Mouse (Mus musculus) erythroblast, embryonic 14.5 days (primary cell): ENCODE measurements around the gene Olfr1202. TPM values are rescaled to one million over a fixed set of nuclear protein-coding genes. Genes with fewer than 3 reads are reported as not detected.

Experiments used
- H3K27me3 ChIP-seq: 2 replicates; pipeline ENCODE4 v1.6.1; 2012; ENCODE audit warnings: inconsistent platforms; ENCODE audit not compliant: control insufficient read depth
- H3K36me3 ChIP-seq: 2 replicates; pipeline ENCODE4 v1.6.1; 2012; ENCODE audit warnings: mild to moderate bottlenecking, inconsistent platforms; ENCODE audit not compliant: control insufficient read depth
- H3K4me1 ChIP-seq: 2 replicates; pipeline ENCODE4 v1.6.1; 2012; ENCODE audit warnings: inconsistent platforms; ENCODE audit not compliant: control insufficient read depth
- H3K4me3 ChIP-seq: replicated peaks from 2 replicates; pipeline ENCODE3; 2012; ENCODE audit warnings: moderate library complexity, mild to moderate bottlenecking, inconsistent platforms
- H3K9me3 ChIP-seq: 2 replicates; pipeline ENCODE4 v1.6.1; 2012; ENCODE audit warnings: low read length, inconsistent platforms, mixed read lengths; ENCODE audit not compliant: control insufficient read depth
- GATA1 ChIP-seq: IDR thresholded peaks from 2 replicates; pipeline ENCODE4 v1.6.1; 2012; ENCODE audit warnings: low read length, inconsistent platforms, mixed read lengths
- TAL1 ChIP-seq: IDR thresholded peaks from 3 replicates; pipeline ENCODE4 v1.6.1; 2012; ENCODE audit warnings: low read length, inconsistent platforms, mixed read lengths
- polyA plus RNA-seq: library from polyadenylated mRNA; stranded (reverse); fragments of >175 nt; gene quantifications from 2 replicates; pipeline ENCODE4 v1.2.3, GENCODE M21; 2012

Olfr1202 gene
- not detected in 2 replicates for polyA plus RNA-seq

- no peaks in the 10 kb centered on the region for H3K9me3 ChIP-seq
- TF ChIP-seq GATA1 (no peak), TAL1 (no peak)
- H3K4me1 ChIP-seq: no peaks in the 10 kb centered on the region
- no peaks in the 10 kb centered on the region for H3K27me3 ChIP-seq
- no peaks in the 10 kb centered on the region for H3K36me3 ChIP-seq
- H3K4me3 ChIP-seq: no peak within 1 kb of the TSS
Observed at GRCm38 (mm10) chr2:88814196-88814595, at the start of gene Olfr1202. Gene Olfr1202 (plus strand): TSS chr2:88814496.

GRCm38 (mm10) chr2:88770388-88770787, 43.9 kb upstream of the Olfr1202 start, which contains the start of gene Olfr1200:
Gene Olfr1200 (minus strand): TSS chr2:88770488.
- Histone ChIP-seq H3K4me1 (no peaks in the 10 kb centered on the region), H3K4me3 (no peak within 1 kb of the TSS), H3K27me3 (no peaks in the 10 kb centered on the region), H3K36me3 (no peaks in the 10 kb centered on the region), H3K9me3 (no peaks in the 10 kb centered on the region; the same call in 1 of the 2 replicates)
- no peak for TF ChIP-seq TAL1
- no peak for TF ChIP-seq GATA1

- Histone ChIP-seq H3K36me3 (no peaks in the 10 kb centered on the region), H3K9me3 (no peaks in the 10 kb centered on the region; the same call in 1 of the 2 replicates), H3K27me3 (no peaks in the 10 kb centered on the region), H3K4me1 (no peaks in the 10 kb centered on the region), H3K4me3 (no peak within 1 kb of the TSS)
- TF ChIP-seq TAL1 (no peak), GATA1 (no peak)
Observed at GRCm38 (mm10) chr2:88792736-88793135, 21.6 kb upstream of the Olfr1202 start, which contains the start of gene Olfr1201. Gene Olfr1201 (plus strand): TSS chr2:88793036.

- Histone ChIP-seq H3K36me3 (no peaks in the 10 kb centered on the region), H3K4me3 (no peak within 1 kb of the TSS), H3K9me3 (no peaks in the 10 kb centered on the region), H3K27me3 (no peaks in the 10 kb centered on the region), H3K4me1 (no peaks in the 10 kb centered on the region)
- TF ChIP-seq GATA1 (no peak), TAL1 (no peak)
Observed at GRCm38 (mm10) chr2:88829437-88829836, 15.1 kb downstream of the Olfr1202 start, which contains the start of gene Olfr1205. Gene Olfr1205 (plus strand): TSS chr2:88829737.

- Histone ChIP-seq H3K4me3 (no peak overlapping the region), H3K27me3 (no peaks in the 10 kb centered on the region), H3K36me3 (no peaks in the 10 kb centered on the region), H3K4me1 (no peaks in the 10 kb centered on the region), H3K9me3 (no peaks in the 10 kb centered on the region)
- TF ChIP-seq TAL1 (no peak), GATA1 (no peak)
Observed at GRCm38 (mm10) chr2:88838477-88838876, 24.2 kb downstream of the Olfr1202 start.

- H3K4me1 ChIP-seq: no peaks in the 10 kb centered on the region
- H3K27me3 ChIP-seq: no peaks in the 10 kb centered on the region
- H3K9me3 ChIP-seq: no peaks in the 10 kb centered on the region; the same call in 1 of the 2 replicates
- H3K36me3 ChIP-seq: no peaks in the 10 kb centered on the region
- TF ChIP-seq GATA1: no peak
- no peak for TF ChIP-seq TAL1
- no peak within 1 kb of the TSS for H3K4me3 ChIP-seq
Observed at GRCm38 (mm10) chr2:88848992-88849391, 34.7 kb downstream of the Olfr1202 start, which contains the start of gene Olfr1204. Gene Olfr1204 (plus strand): TSS chr2:88849292.

- Histone ChIP-seq H3K4me1 (no peaks in the 10 kb centered on the region), H3K9me3 (no peaks in the 10 kb centered on the region), H3K4me3 (no peak within 1 kb of the TSS), H3K36me3 (no peaks in the 10 kb centered on the region), H3K27me3 (no peaks in the 10 kb centered on the region)
- no peak for TF ChIP-seq GATA1
- TF ChIP-seq TAL1: no peak
Observed at GRCm38 (mm10) chr2:88862931-88863330, 48.6 kb downstream of the Olfr1202 start, which contains the start of gene Olfr1206. Gene Olfr1206 (plus strand): TSS chr2:88863231.

Other genes starting within 250 kb of the Olfr1202 start
- not detected in 2 replicates for gene Olfr1189, start 228.0 kb upstream of the Olfr1202 start, polyA plus RNA-seq
- gene Olfr1191-ps1, start 174.0 kb upstream of the Olfr1202 start, polyA plus RNA-seq: 0.01 TPM in 1 of 2 replicates, not detected in the other
- gene Olfr1192-ps1, start 166.0 kb upstream of the Olfr1202 start, polyA plus RNA-seq: not detected in 2 replicates
- not detected in 2 replicates for gene Olfr1193, start 138.9 kb upstream of the Olfr1202 start, polyA plus RNA-seq
- gene Olfr1195, start 125.3 kb upstream of the Olfr1202 start, polyA plus RNA-seq: not detected in 2 replicates
- gene Olfr1196, start 109.9 kb upstream of the Olfr1202 start, polyA plus RNA-seq: not detected in 2 replicates
- not detected in 2 replicates for gene Olfr1197, start 82.1 kb upstream of the Olfr1202 start, polyA plus RNA-seq
- gene Olfr1198, start 63.1 kb upstream of the Olfr1202 start, polyA plus RNA-seq: not detected in 2 replicates
- not detected in 2 replicates for gene Olfr1199, start 54.0 kb upstream of the Olfr1202 start, polyA plus RNA-seq
- not detected in 2 replicates for gene Olfr1200, start 44.0 kb upstream of the Olfr1202 start, polyA plus RNA-seq
- gene Olfr1201, start 21.5 kb upstream of the Olfr1202 start, polyA plus RNA-seq: not detected in 2 replicates
- not detected in 2 replicates for gene Olfr1205, start 15.2 kb downstream of the Olfr1202 start, polyA plus RNA-seq
- gene Olfr1204, start 34.8 kb downstream of the Olfr1202 start, polyA plus RNA-seq: not detected in 2 replicates
- not detected in 2 replicates for gene Olfr1206, start 48.7 kb downstream of the Olfr1202 start, polyA plus RNA-seq
- gene Olfr1208, start 87.8 kb downstream of the Olfr1202 start, polyA plus RNA-seq: not detected in 2 replicates
- not detected in 2 replicates for gene Olfr1209, start 100.7 kb downstream of the Olfr1202 start, polyA plus RNA-seq
- gene Olfr1211, start 123.6 kb downstream of the Olfr1202 start, polyA plus RNA-seq: not detected in 2 replicates
- gene Olfr1212, start 139.5 kb downstream of the Olfr1202 start, polyA plus RNA-seq: not detected in 2 replicates
- not detected in 2 replicates for gene Gm13762, start 165.8 kb downstream of the Olfr1202 start, polyA plus RNA-seq
- gene Olfr1214, start 178.2 kb downstream of the Olfr1202 start, polyA plus RNA-seq: not detected in 2 replicates
- gene Olfr1215, start 192.5 kb downstream of the Olfr1202 start, polyA plus RNA-seq: not detected in 2 replicates
- not detected in 2 replicates for gene Olfr1216, start 203.8 kb downstream of the Olfr1202 start, polyA plus RNA-seq
- not detected in 2 replicates for gene Olfr1217, start 217.6 kb downstream of the Olfr1202 start, polyA plus RNA-seq
- not detected in 2 replicates for gene Olfr1218, start 246.7 kb downstream of the Olfr1202 start, polyA plus RNA-seq